Mouse (Mus musculus) testis, adult 2 months (tissue): Measurements from ENCODE around the gene Usp44. TPM values are rescaled to one million over a fixed set of nuclear protein-coding genes. Genes with fewer than 3 reads are reported as not detected.
"Not testable (repeated sequence)": the region's sequence is repeated elsewhere in the genome, so short reads cannot be mapped to it uniquely, and the experiment has no call there.

Experiments
- H3K27ac ChIP-seq: fragments of 200-500 bp; 2 replicates; pipeline ENCODE4 v1.5.1; 2012; ENCODE audit warnings: low read depth, low read length; ENCODE audit not compliant: control insufficient read depth, insufficient read depth
- H3K27me3 ChIP-seq: fragments of 200-500 bp; 2 replicates; pipeline ENCODE4 v1.6.1; 2012; ENCODE audit warnings: mild to moderate bottlenecking, low read length, moderate library complexity; ENCODE audit not compliant: control insufficient read depth, insufficient read depth
- H3K36me3 ChIP-seq: fragments of 200-500 bp; 2 replicates; pipeline ENCODE4 v1.6.1; 2012; ENCODE audit warnings: mild to moderate bottlenecking, low read length; ENCODE audit not compliant: control insufficient read depth, insufficient read depth
- H3K4me1 ChIP-seq: fragments of 200-500 bp; 2 replicates; pipeline ENCODE4 v1.6.1; 2012; ENCODE audit warnings: low read length; ENCODE audit not compliant: control insufficient read depth, insufficient read depth
- H3K4me3 ChIP-seq: fragments of 200-500 bp; 2 replicates; pipeline ENCODE4 v1.5.1; 2012; ENCODE audit warnings: low read depth, mild to moderate bottlenecking, low read length, moderate library complexity, mixed read lengths; ENCODE audit not compliant: control insufficient read depth
- CTCF ChIP-seq: fragments of 200-500 bp; IDR thresholded peaks from 2 replicates; pipeline ENCODE4 v1.5.1; 2012; ENCODE audit warnings: low read depth, mild to moderate bottlenecking, inconsistent platforms, low read length, moderate library complexity; ENCODE audit not compliant: control insufficient read depth, insufficient read depth, insufficient replicate concordance
- POLR2A ChIP-seq: fragments of 200-500 bp; IDR thresholded peaks from 2 replicates; pipeline ENCODE4 v1.6.1; 2012; ENCODE audit warnings: low read depth, mild to moderate bottlenecking, inconsistent platforms, low read length, moderate library complexity; ENCODE audit not compliant: control insufficient read depth
- polyA plus RNA-seq: library from polyadenylated mRNA; depleted of rRNA; stranded (reverse); fragments of >200 nt; gene quantifications from 2 replicates; pipeline ENCODE4 v1.2.3, GENCODE M21; 2012

Usp44 gene
- polyA plus RNA-seq, 1 experiment, result 122 TPM

GRCm38 (mm10) chr10:93831730-93832574, 597 bp downstream of the Usp44 start:
- H3K36me3 ChIP-seq, result no peaks in the 10 kb centered on the region
- peaks cover 9% of the 10 kb centered on the region for H3K4me1 ChIP-seq
- no peak overlapping the region for H3K27ac ChIP-seq
- peak overlapping the region; percentile 26 for H3K4me3 ChIP-seq
- no peak for TF ChIP-seq POLR2A
- no peak for TF ChIP-seq CTCF
- H3K27me3 ChIP-seq, result no peaks in the 10 kb centered on the region

- no peaks in the 10 kb centered on the region for H3K36me3 ChIP-seq
- no peaks in the 10 kb centered on the region for H3K27me3 ChIP-seq
- H3K4me1 ChIP-seq, result peaks cover 9% of the 10 kb centered on the region
- H3K27ac ChIP-seq, result no peak overlapping the region
- H3K4me3 ChIP-seq, result peak overlapping the region; percentile 55; the same call in 1 of the 2 replicates
- TF ChIP-seq CTCF (no peak), POLR2A (no peak)
These were observed 1.5 kb downstream of the Usp44 start for GRCm38 (mm10) chr10:93832811-93833210.

GRCm38 (mm10) chr10:93833370-93833698, 2.0 kb downstream of the Usp44 start:
- TF ChIP-seq POLR2A (no peak; the same call in 1 of the 2 replicates), CTCF (no peak)
- peak overlapping the region; percentile 92 for H3K4me3 ChIP-seq
- H3K4me1 ChIP-seq, result peaks cover 9% of the 10 kb centered on the region
- no peaks in the 10 kb centered on the region for H3K27me3 ChIP-seq
- H3K27ac ChIP-seq, result peak overlapping the region; percentile 40; the same call in 1 of the 2 replicates
- H3K36me3 ChIP-seq, result no peaks in the 10 kb centered on the region

GRCm38 (mm10) chr10:93833699-93834393, 2.5 kb downstream of the Usp44 start:
- Histone ChIP-seq H3K4me3 (peak overlapping the region; percentile 92), H3K27me3 (no peaks in the 10 kb centered on the region), H3K4me1 (peaks cover 9% of the 10 kb centered on the region), H3K36me3 (no peaks in the 10 kb centered on the region), H3K27ac (peak overlapping the region; percentile 63)
- TF ChIP-seq POLR2A (0 out of 2 replicates have a peak, but pooled peaks have one; percentile 50), CTCF (no peak)

- TF ChIP-seq POLR2A (no peak), CTCF (no peak)
- peak overlapping the region; percentile 63 for H3K27ac ChIP-seq
- no peaks in the 10 kb centered on the region for H3K36me3 ChIP-seq
- H3K4me1 ChIP-seq, result peaks cover 9% of the 10 kb centered on the region
- H3K27me3 ChIP-seq, result no peaks in the 10 kb centered on the region
- H3K4me3 ChIP-seq, result peak overlapping the region; percentile 92
These were observed 3.0 kb downstream of the Usp44 start for GRCm38 (mm10) chr10:93834394-93834745.

GRCm38 (mm10) chr10:93835115-93835514, 3.8 kb downstream of the Usp44 start:
- H3K4me3 ChIP-seq, result peak overlapping the region; percentile 43
- H3K36me3 ChIP-seq, H3K27ac ChIP-seq, H3K4me1 ChIP-seq, H3K27me3 ChIP-seq: not testable (repeated sequence)

GRCm38 (mm10) chr10:93846706-93847105, 15.4 kb downstream of the Usp44 start:
- TF ChIP-seq POLR2A (no peak), CTCF (no peak)
- Histone ChIP-seq H3K27me3 (no peaks in the 10 kb centered on the region), H3K4me3 (peak overlapping the region; percentile 82), H3K27ac (no peak overlapping the region), H3K36me3 (no peaks in the 10 kb centered on the region), H3K4me1 (0 out of 2 replicates have a peak, but pooled peaks cover 2% of the 10 kb centered on the region)
